Mouse (Mus musculus) liver, postnatal 0 days (tissue): ENCODE data around the gene Col4a3bp.

Source experiments
- CTCF ChIP-seq: sonication (generic); IDR thresholded peaks from 2 replicates; pipeline ENCODE4 v1.5.1; 2016; ENCODE audit warnings: antibody characterized with exemption, low read depth
- EP300 ChIP-seq: IDR thresholded peaks from 2 replicates; pipeline ENCODE4 v1.6.1; 2016; ENCODE audit warnings: antibody characterized with exemption, low read depth, mild to moderate bottlenecking

GRCm38 (mm10) chr13:96658936-96659335, 116.5 kb downstream of the Col4a3bp start:
- TF ChIP-seq CTCF = no peak
- TF ChIP-seq EP300 = no peak
